Mouse (Mus musculus): Measurements from ENCODE around the gene Cldn14. TPM values are rescaled to one million over a fixed set of nuclear protein-coding genes. Genes with fewer than 3 reads are reported as not detected.

Gene Cldn14
- total RNA-seq, 2 experiments from 2014 or later: not detected

- ATAC-seq (replicated peaks; ENCODE audit: low FRiP score, poor library complexity, severe bottlenecking): no peak
Measured at GRCm38 (mm10) chr16:93918679-93919060, 90.0 kb downstream of the Cldn14 start.

GRCm38 (mm10) chr16:93917712-93918678 is 90.6 kb downstream of the Cldn14 start:
- peak; percentile 87 for ATAC-seq (replicated peaks; ENCODE audit: low FRiP score, poor library complexity, severe bottlenecking)

GRCm38 (mm10) chr16:93915338-93915849 is 93.2 kb downstream of the Cldn14 start:
- ATAC-seq (replicated peaks; ENCODE audit: low FRiP score, poor library complexity, severe bottlenecking): no peak

- no peak for ATAC-seq (replicated peaks; ENCODE audit: low FRiP score, poor library complexity, severe bottlenecking)
Measured at GRCm38 (mm10) chr16:93913881-93914576, 94.6 kb downstream of the Cldn14 start.

- no peak for ATAC-seq (replicated peaks; ENCODE audit: low FRiP score, poor library complexity, severe bottlenecking)
Measured at GRCm38 (mm10) chr16:93912808-93913207, 95.8 kb downstream of the Cldn14 start.

GRCm38 (mm10) chr16:93912158-93912557 is 96.5 kb downstream of the Cldn14 start:
- no peak for ATAC-seq (replicated peaks; ENCODE audit: low FRiP score, poor library complexity, severe bottlenecking)

- no peak for ATAC-seq (replicated peaks; ENCODE audit: low FRiP score, poor library complexity, severe bottlenecking)
Measured at GRCm38 (mm10) chr16:93910735-93911665, 97.6 kb downstream of the Cldn14 start.

- ATAC-seq (replicated peaks; ENCODE audit: low FRiP score, poor library complexity, severe bottlenecking): no peak
Measured at GRCm38 (mm10) chr16:93909936-93910335, 98.7 kb downstream of the Cldn14 start.

- no peak for ATAC-seq (replicated peaks; ENCODE audit: low FRiP score, poor library complexity, severe bottlenecking)
Measured at GRCm38 (mm10) chr16:93908196-93908595, 100.4 kb downstream of the Cldn14 start.

- ATAC-seq (replicated peaks; ENCODE audit: low FRiP score, poor library complexity, severe bottlenecking): no peak
Measured at GRCm38 (mm10) chr16:93907761-93908160, 100.9 kb downstream of the Cldn14 start.

- peak; percentile 82 for ATAC-seq (replicated peaks; ENCODE audit: low FRiP score, poor library complexity, severe bottlenecking)
Measured at GRCm38 (mm10) chr16:93906156-93907014, 102.3 kb downstream of the Cldn14 start.

GRCm38 (mm10) chr16:93903027-93903426 is 105.6 kb downstream of the Cldn14 start:
- ATAC-seq (replicated peaks; ENCODE audit: low FRiP score, poor library complexity, severe bottlenecking): no peak

GRCm38 (mm10) chr16:93893285-93893684 is 115.4 kb downstream of the Cldn14 start:
- ATAC-seq (replicated peaks; ENCODE audit: low FRiP score, poor library complexity, severe bottlenecking): no peak

GRCm38 (mm10) chr16:93890948-93891604 is 117.6 kb downstream of the Cldn14 start:
- ATAC-seq (replicated peaks; ENCODE audit: low FRiP score, poor library complexity, severe bottlenecking): no peak

GRCm38 (mm10) chr16:93888481-93888880 is 120.2 kb downstream of the Cldn14 start:
- no peak for ATAC-seq (replicated peaks; ENCODE audit: low FRiP score, poor library complexity, severe bottlenecking)

- ATAC-seq (replicated peaks; ENCODE audit: low FRiP score, poor library complexity, severe bottlenecking): no peak
Measured at GRCm38 (mm10) chr16:93884722-93885113, 123.9 kb downstream of the Cldn14 start.

GRCm38 (mm10) chr16:93884086-93884721 is 124.4 kb downstream of the Cldn14 start:
- peak; percentile 53 for ATAC-seq (replicated peaks; ENCODE audit: low FRiP score, poor library complexity, severe bottlenecking)

Data from erythroid progenitor cell, adult 5-6 weeks (primary cell).